Mouse (Mus musculus): ENCODE data around the gene Trim75. TPM values are rescaled to one million over a fixed set of nuclear protein-coding genes. Genes with fewer than 3 reads are reported as not detected.

Trim75 gene
- polyA plus RNA-seq, 1 experiment from 2014 or later, result not detected

Other genes with a start within 250 kb of the Trim75 start
- 33.8 and 44.8 TPM in 2 replicates for gene Klhl2, start 137.8 kb downstream of the Trim75 start, polyA plus RNA-seq (2014; fragmentation: Nextera tagmentation; extraction: Ambion mirVana)
- 31.4 and 34.1 TPM in 2 replicates for gene Tmem192, start 40.6 kb downstream of the Trim75 start, polyA plus RNA-seq (2014; fragmentation: Nextera tagmentation; extraction: Ambion mirVana)
- gene Trim61, start 30.7 kb upstream of the Trim75 start, polyA plus RNA-seq (2014; fragmentation: Nextera tagmentation; extraction: Ambion mirVana), result 0.09 TPM in 1 of 2 replicates, not detected in the other
- 0.12 TPM in 1 of 2 replicates, not detected in the other for gene Trim60, start 30.8 kb upstream of the Trim75 start, polyA plus RNA-seq (2014; fragmentation: Nextera tagmentation; extraction: Ambion mirVana)
- 1.3 and 1.5 TPM in 2 replicates for gene Apela, start 49.5 kb upstream of the Trim75 start, polyA plus RNA-seq (2014; fragmentation: Nextera tagmentation; extraction: Ambion mirVana)
- not detected in 2 replicates for gene Gm10663, start 87.2 kb upstream of the Trim75 start, polyA plus RNA-seq (2014; fragmentation: Nextera tagmentation; extraction: Ambion mirVana)
- not detected in 2 replicates for gene BC030870, start 141.7 kb upstream of the Trim75 start, polyA plus RNA-seq (2014; fragmentation: Nextera tagmentation; extraction: Ambion mirVana)

Data from hindbrain, embryonic 14.5 days (tissue).